Mouse (Mus musculus) fibroblast of lung, adult 2 months (primary cell): ENCODE data around the gene Mitf.

Source experiments
- DNase-seq: peaks from one replicate; pipeline ENCODE4 v3.0.0-alpha.2; 2011; ENCODE audit warnings: low read depth

Gene Mitf

GRCm38 (mm10) chr6:98046295-98047108 is 239.7 kb downstream of the Mitf start:
- no peak for DNase-seq

- DNase-seq: no peak
Measured at GRCm38 (mm10) chr6:98047741-98048140, 240.9 kb downstream of the Mitf start.

- DNase-seq: no peak
Measured at GRCm38 (mm10) chr6:98048671-98049438, 242.0 kb downstream of the Mitf start.

- no peak for DNase-seq
Measured at GRCm38 (mm10) chr6:98049551-98049950, 242.7 kb downstream of the Mitf start.

GRCm38 (mm10) chr6:98061878-98062277 is 255.0 kb downstream of the Mitf start:
- DNase-seq: no peak

- DNase-seq: no peak
Measured at GRCm38 (mm10) chr6:98064926-98065325, 258.1 kb downstream of the Mitf start.

- DNase-seq: no peak
Measured at GRCm38 (mm10) chr6:98066420-98066819, 259.6 kb downstream of the Mitf start.
